Mouse (Mus musculus): Measurements from ENCODE around the gene Fam98c.
"Not testable (repeated sequence)": the region's sequence is repeated elsewhere in the genome, so short reads cannot be mapped to it uniquely, and the experiment has no call there.

The Fam98c gene

DNA sequence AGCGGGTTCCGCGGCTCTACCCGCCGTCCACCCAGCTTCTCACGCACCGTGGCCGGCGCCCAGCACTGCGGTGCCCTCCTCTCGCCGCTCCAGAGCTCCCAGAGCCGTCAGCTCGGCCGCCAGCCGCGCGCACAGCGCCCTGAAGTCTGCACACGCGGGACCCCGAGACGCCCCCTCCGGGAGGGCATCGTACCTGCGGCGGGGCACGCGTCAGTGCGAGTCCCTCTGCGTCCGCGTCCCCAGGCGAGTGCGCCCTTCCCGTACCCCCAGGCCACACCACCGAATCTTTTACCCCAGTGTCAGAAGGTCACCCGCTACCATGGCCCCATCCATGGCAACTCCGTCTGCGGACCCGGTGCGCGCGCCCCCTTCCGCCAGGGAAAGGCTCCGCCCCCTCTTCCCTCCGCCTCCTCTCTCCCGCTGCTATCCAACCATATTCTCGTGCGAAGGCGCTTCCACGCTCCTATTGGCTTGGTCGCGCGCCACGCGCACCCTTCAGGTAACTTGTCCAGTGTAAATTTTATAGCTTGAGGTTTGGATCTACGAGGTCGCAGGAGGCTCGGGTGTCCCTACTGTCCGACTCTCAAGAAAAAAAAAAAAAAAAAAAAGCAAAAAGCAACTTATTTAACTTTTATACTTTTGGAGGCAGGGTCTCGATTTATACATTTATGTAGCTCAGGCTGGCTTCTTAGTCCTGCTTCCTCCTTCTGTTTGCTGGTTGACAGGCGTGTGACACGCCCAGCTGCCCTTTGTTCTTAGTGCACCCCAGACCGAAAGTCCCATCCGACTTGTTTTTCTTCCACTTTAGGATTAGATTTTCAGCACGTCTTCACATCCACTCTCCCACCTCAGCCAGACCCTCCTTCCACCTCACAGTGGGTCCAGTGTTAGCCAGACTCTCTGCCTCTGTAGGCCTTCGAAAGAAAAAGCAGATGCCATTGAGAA, at the start of gene Fam98c:
Gene Fam98c, minus strand, starts transcription at position 397 of the 945 bp plus-strand sequence.
- DNase-seq (ENCODE audit: low spot score): peak; percentile 89

- no peak for DNase-seq (ENCODE audit: low spot score)
Observed at GRCm38 (mm10) chr7:29202577-29202976, 46.5 kb upstream of the Fam98c start.

DNA sequence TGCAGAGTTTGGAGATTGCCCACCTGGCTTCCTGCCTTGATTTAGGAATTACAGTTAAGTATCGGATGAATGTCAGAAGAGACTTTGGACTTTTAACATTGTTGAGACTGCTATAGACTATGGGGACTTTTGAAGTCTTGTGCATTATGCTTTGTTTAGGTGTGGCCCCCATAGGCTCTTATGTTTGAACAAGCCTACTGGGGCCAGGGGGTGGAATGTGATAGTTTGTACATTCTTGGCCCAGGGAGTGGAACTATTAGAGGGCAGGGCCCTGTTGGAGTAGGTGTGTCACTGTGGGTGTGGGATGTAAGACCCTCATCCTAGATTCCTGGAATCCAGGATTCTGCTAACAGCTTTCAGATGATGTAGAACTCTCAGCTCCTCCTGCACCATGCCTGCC, 38.2 kb upstream of the Fam98c start:
- DNase-seq (ENCODE audit: low spot score): not testable (repeated sequence)

- DNase-seq (ENCODE audit: low spot score): not testable (repeated sequence)
Observed at GRCm38 (mm10) chr7:29181323-29181722, 25.3 kb upstream of the Fam98c start.

DNA sequence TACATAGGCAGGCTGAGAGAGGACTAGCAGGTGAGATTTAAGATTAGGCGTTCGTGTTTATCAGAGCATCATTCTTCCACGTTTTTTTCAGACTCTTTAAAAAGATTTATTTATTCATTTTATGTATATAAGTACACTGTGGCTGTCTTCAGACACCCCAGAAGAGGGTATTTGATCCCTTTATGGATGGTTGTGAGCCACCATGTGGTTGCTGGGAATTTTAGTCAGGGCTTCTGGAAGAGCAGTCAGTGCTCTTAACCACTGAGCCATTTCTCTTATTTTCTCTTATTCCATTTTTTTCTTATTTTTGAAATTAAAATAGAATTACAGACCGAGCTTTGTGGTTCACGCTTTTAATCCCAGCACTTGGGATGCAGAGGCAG, 24.8 kb upstream of the Fam98c start:
- DNase-seq (ENCODE audit: low spot score): no peak

GRCm38 (mm10) chr7:29180077-29180853, 24.2 kb upstream of the Fam98c start, which contains the start of gene Psmd8:
Psmd8 (minus strand) TSS chr7:29180701.
- DNase-seq (ENCODE audit: low spot score): peak; percentile 98

- no peak for DNase-seq (ENCODE audit: low spot score)
Observed at GRCm38 (mm10) chr7:29179323-29179722, 23.3 kb upstream of the Fam98c start.

DNA sequence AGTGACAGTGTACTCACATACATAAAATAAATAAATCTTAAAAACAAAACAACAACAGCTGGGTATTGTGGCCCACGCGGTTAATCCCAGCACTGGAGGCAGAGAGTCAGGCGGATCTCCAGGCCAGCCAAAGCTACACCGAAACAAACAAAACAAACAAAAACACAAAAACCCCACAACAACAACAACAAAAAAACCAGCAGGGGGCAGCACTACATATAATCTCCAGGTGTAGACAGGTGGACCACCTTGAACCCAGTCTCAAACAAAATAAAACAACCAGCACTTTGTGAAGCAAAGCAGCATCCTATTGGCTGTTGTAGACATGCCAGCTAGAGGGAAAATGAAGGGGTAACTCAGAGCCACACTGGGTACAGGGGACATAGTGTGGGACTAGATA, 22.1 kb upstream of the Fam98c start:
- DNase-seq (ENCODE audit: low spot score): no peak

GRCm38 (mm10) chr7:29172390-29173016, 16.5 kb upstream of the Fam98c start:
- no peak for DNase-seq (ENCODE audit: low spot score)

DNA sequence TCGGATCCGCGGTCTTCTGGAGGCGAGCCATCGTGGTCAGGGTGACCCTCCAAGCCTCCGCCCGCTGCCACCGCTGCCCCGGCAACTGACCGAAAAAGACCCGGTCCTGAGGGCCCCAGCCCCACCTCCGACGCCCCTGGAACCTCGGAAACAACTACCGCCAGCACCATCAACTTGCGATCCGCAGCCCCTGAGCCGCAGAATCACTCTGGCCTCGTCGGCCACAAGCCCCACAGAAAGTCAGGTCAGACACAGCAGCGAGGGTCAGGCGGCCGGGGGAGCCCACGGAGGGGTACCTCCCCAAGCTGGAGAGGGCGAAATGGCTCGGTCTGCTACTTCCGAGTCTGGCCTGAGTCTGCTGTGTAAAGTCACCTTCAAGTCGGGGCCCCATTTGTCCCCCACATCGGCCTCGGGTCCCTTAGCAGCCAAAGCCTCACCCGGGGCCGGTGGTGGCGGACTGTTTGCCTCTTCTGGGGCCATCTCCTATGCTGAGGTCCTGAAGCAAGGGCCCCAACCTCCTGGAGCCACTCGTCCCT, 15.6 kb upstream of the Fam98c start:
- DNase-seq (ENCODE audit: low spot score): no peak

DNA sequence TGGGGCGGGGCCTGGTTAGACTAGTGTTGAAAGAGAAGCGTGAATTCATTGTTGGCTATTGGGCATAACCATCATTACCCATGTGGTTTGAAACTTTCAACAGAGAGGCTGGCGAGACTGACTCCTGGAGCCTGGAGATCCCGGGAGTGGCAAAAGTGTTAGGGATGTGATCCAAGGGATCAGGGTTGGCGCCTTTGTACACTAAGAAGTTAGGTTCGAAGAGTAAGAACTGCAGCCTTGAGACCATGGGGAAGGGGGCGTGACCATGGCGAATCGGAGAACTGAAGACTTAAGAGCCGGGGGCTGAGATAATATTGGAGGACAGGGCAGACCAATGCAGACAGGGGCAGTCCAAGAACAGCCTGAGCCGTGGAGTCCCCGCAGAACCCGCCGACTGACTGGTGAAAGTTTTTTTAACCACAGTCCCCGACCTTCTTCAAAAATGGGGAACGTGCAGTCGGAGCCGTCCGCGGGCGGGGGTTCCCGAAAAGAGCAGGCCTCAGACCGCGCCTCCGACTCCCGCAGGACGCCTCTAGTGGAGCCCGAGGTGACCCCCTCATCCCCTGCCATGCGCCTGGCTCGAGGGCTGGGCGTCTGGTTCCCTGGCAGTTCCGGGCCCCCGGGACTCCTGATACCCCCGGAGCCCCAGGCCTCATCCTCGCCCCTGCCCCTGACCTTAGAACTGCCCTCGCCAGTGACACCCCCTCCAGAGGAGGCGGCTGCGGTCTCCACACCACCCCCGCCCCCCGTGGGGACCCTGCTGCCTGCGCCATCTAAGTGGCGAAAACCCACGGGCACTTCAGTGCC, 14.9 kb upstream of the Fam98c start:
- peak; percentile 31 for DNase-seq (ENCODE audit: low spot score)

- peak; percentile 83 for DNase-seq (ENCODE audit: low spot score)
Observed at GRCm38 (mm10) chr7:29170066-29170754, 14.2 kb upstream of the Fam98c start, which contains the start of the genes Ggn and Spred3. Ggn (plus strand) TSS chr7:29170210. Spred3 (minus strand) TSS chr7:29170411.

DNA sequence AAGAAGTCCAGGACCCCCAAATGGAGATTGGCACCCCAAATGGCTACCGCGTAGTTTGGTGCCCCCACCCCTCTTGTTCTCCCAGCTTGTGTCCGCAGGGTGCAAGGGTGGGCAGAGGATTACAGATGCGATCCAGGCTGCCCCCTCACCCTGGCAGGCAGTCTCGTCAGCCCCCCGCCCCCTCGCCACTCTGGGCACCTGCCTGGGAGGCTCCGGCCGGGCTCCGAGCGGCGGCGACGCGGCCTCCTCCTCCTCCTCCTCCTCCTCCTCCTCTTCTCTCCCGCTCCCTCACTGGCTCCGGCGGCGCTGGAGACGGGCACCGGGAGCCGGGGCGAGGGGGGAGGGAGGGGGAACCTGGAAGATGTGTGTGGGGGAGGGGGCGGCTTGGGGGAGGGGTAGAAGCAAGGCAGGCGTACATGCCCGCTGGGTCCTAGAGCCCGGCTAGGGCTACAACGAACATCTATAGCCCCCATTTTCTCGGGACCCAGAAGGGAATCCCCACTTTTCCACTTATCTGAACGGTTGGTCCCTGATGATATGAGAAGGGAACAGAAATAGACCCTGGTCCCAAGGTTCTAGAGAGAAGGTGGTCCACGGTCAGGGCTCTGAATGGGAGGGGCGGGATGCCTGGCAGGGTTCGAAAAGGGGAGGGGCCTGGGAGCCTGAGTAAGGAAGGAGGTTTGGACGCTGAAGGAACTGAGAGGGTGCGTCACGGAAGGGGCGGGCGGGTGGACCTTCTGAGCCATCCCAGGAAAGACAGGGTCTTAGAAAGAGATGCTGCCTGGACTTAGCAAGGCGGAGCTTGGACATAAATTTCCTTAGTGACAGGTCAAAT, 13.4 kb upstream of the Fam98c start:
- peak; percentile 71 for DNase-seq (ENCODE audit: low spot score)

- DNase-seq (ENCODE audit: low spot score): no peak
Observed at GRCm38 (mm10) chr7:29168791-29169230, 12.8 kb upstream of the Fam98c start.

GRCm38 (mm10) chr7:29168121-29168695, 12.2 kb upstream of the Fam98c start:
- DNase-seq (ENCODE audit: low spot score): no peak

GRCm38 (mm10) chr7:29167656-29168055, 11.6 kb upstream of the Fam98c start:
- no peak for DNase-seq (ENCODE audit: low spot score)

GRCm38 (mm10) chr7:29162750-29163525, 6.9 kb upstream of the Fam98c start:
- DNase-seq (ENCODE audit: low spot score): peak; percentile 84

- DNase-seq (ENCODE audit: low spot score): peak; percentile 51
Observed at GRCm38 (mm10) chr7:29162294-29162693, 6.3 kb upstream of the Fam98c start.
